Mouse (Mus musculus): ENCODE measurements around the gene Ntrk3.

Gene Ntrk3

GRCm38 (mm10) chr7:78519689-78520088 is 218.1 kb downstream of the Ntrk3 start:
- no peak for DNase-seq (ENCODE audit: low spot score)

- no peak for DNase-seq (ENCODE audit: low spot score)
Measured at GRCm38 (mm10) chr7:78518760-78519363, 218.9 kb downstream of the Ntrk3 start.

GRCm38 (mm10) chr7:78515042-78515609 is 222.7 kb downstream of the Ntrk3 start:
- DNase-seq (ENCODE audit: low spot score) = no peak

- no peak for DNase-seq (ENCODE audit: low spot score)
Measured at GRCm38 (mm10) chr7:78507032-78507611, 230.7 kb downstream of the Ntrk3 start.

- DNase-seq (ENCODE audit: low spot score) = no peak
Measured at GRCm38 (mm10) chr7:78500863-78501262, 236.9 kb downstream of the Ntrk3 start.

- no peak for DNase-seq (ENCODE audit: low spot score)
Measured at GRCm38 (mm10) chr7:78499970-78500369, 237.8 kb downstream of the Ntrk3 start.

- no peak for DNase-seq (ENCODE audit: low spot score)
Measured at GRCm38 (mm10) chr7:78498356-78498755, 239.5 kb downstream of the Ntrk3 start.

- no peak for DNase-seq (ENCODE audit: low spot score)
Measured at GRCm38 (mm10) chr7:78497819-78498218, 240.0 kb downstream of the Ntrk3 start.

GRCm38 (mm10) chr7:78493591-78493990 is 244.2 kb downstream of the Ntrk3 start:
- no peak for DNase-seq (ENCODE audit: low spot score)

- no peak for DNase-seq (ENCODE audit: low spot score)
Measured at GRCm38 (mm10) chr7:78491176-78491575, 246.6 kb downstream of the Ntrk3 start.

- DNase-seq (ENCODE audit: low spot score) = no peak
Measured at GRCm38 (mm10) chr7:78484290-78484689, 253.5 kb downstream of the Ntrk3 start.

GRCm38 (mm10) chr7:78483729-78484128 is 254.1 kb downstream of the Ntrk3 start:
- DNase-seq (ENCODE audit: low spot score) = no peak

GRCm38 (mm10) chr7:78483061-78483460 is 254.8 kb downstream of the Ntrk3 start:
- DNase-seq (ENCODE audit: low spot score) = no peak

GRCm38 (mm10) chr7:78478881-78479280 is 258.9 kb downstream of the Ntrk3 start:
- no peak for DNase-seq (ENCODE audit: low spot score)

- DNase-seq (ENCODE audit: low spot score) = no peak
Measured at GRCm38 (mm10) chr7:78471755-78472154, 266.1 kb downstream of the Ntrk3 start.

GRCm38 (mm10) chr7:78471270-78471669 is 266.5 kb downstream of the Ntrk3 start:
- no peak for DNase-seq (ENCODE audit: low spot score)

GRCm38 (mm10) chr7:78462605-78463004 is 275.2 kb downstream of the Ntrk3 start:
- no peak for DNase-seq (ENCODE audit: low spot score)

GRCm38 (mm10) chr7:78459021-78459420 is 278.8 kb downstream of the Ntrk3 start:
- no peak for DNase-seq (ENCODE audit: low spot score)

- DNase-seq (ENCODE audit: low spot score) = no peak
Measured at GRCm38 (mm10) chr7:78451666-78452065, 286.1 kb downstream of the Ntrk3 start.

- no peak for DNase-seq (ENCODE audit: low spot score)
Measured at GRCm38 (mm10) chr7:78449909-78450592, 287.8 kb downstream of the Ntrk3 start.

- DNase-seq (ENCODE audit: low spot score) = no peak
Measured at GRCm38 (mm10) chr7:78448841-78449240, 289.0 kb downstream of the Ntrk3 start.

- DNase-seq (ENCODE audit: low spot score) = no peak
Measured at GRCm38 (mm10) chr7:78443373-78444036, 294.3 kb downstream of the Ntrk3 start.

GRCm38 (mm10) chr7:78441706-78442105 is 296.1 kb downstream of the Ntrk3 start:
- no peak for DNase-seq (ENCODE audit: low spot score)

All from c-Kit-positive CD71-positive TER-119-positive erythroid progenitor cells, embryonic 14.5 days (primary cell).